Mouse (Mus musculus) kidney, postnatal 0 days (tissue): ENCODE measurements around the gene Slc39a3. TPM values are rescaled to one million over a fixed set of nuclear protein-coding genes. Genes with fewer than 3 reads are reported as not detected.
A peak's percentile ranks its signal among the peaks of the same experiment; 100 is the strongest.

Experiments
- ATAC-seq: fragments of 200-750 bp; cut with Nextera tagmentation; replicated peaks from 2 replicates; pipeline ENCODE4 v1.8.0; 2017; ENCODE audit warnings: low read depth, moderate number of reproducible peaks, moderate TSS enrichment, moderate library complexity; ENCODE audit not compliant: low FRiP score
- DNase-seq: peaks from one replicate; pipeline ENCODE4 v3.0.0-alpha.2; 2016; ENCODE audit warnings: low spot score
- H3K27ac ChIP-seq: fragments of 300-500 bp; sonication (generic); 2 replicates; pipeline ENCODE4 v1.5.1; 2014; ENCODE audit warnings: mild to moderate bottlenecking
- H3K27me3 ChIP-seq: fragments of 300-500 bp; sonication (generic); 2 replicates; pipeline ENCODE4 v1.6.1; 2014; ENCODE audit warnings: low read length, mixed read lengths; ENCODE audit not compliant: insufficient read depth
- H3K36me3 ChIP-seq: fragments of 300-500 bp; sonication (generic); 2 replicates; pipeline ENCODE4 v1.6.1; 2014; ENCODE audit warnings: low read length, mixed read lengths; ENCODE audit not compliant: insufficient read depth
- H3K4me1 ChIP-seq: fragments of 300-500 bp; sonication (generic); replicated peaks from 2 replicates; pipeline ENCODE4 v1.6.1; 2014; ENCODE audit warnings: antibody characterized with exemption, low read length, mixed read lengths; ENCODE audit not compliant: insufficient read depth
- H3K4me2 ChIP-seq: fragments of 300-500 bp; sonication (generic); 2 replicates; pipeline ENCODE4 v1.6.1; 2014; ENCODE audit warnings: mild to moderate bottlenecking, low read length, moderate library complexity, mixed read lengths
- H3K4me3 ChIP-seq: fragments of 300-500 bp; sonication (generic); replicated peaks from 2 replicates; pipeline ENCODE4 v1.5.1; 2014; ENCODE audit warnings: low read depth, low read length
- H3K9ac ChIP-seq: fragments of 300-500 bp; sonication (generic); 2 replicates; pipeline ENCODE4 v1.6.1; 2014; ENCODE audit warnings: low read depth, low read length
- H3K9me3 ChIP-seq: fragments of 300-500 bp; sonication (generic); replicated peaks from 2 replicates; pipeline ENCODE4 v1.6.1; 2016; ENCODE audit warnings: low read length, inconsistent platforms, mixed read lengths
- CTCF ChIP-seq: IDR thresholded peaks from 2 replicates; pipeline ENCODE4 v1.5.1; 2016; ENCODE audit warnings: antibody characterized with exemption, low read depth, mild to moderate bottlenecking, moderate library complexity
- WGBS: fragments of 180-500 bp; shearing (Covaris S2); extraction: QIAGEN DNeasy Blood & Tissue Kit; methylation state at CpG from one replicate; pipeline ENCODE4 v1.1.7; 2014; 5-methylcytosine and 5-hydroxymethylcytosine counted together
- polyA plus RNA-seq: library from polyadenylated mRNA; unstranded; fragments of >200 nt; fragmentation: Nextera tagmentation; extraction: Ambion mirVana; gene quantifications from 2 replicates; pipeline ENCODE4 v1.2.1, GENCODE M21; 2015

The Slc39a3 gene
- polyA plus RNA-seq, 1 experiment from 2014 or later = 13.4 TPM

- Histone ChIP-seq H3K4me2 (no peak overlapping the region), H3K9ac (no peak overlapping the region), H3K4me1 (0 out of 2 replicates have a peak, but pooled peaks cover 4% of the 10 kb centered on the region), H3K9me3 (no peaks in the 10 kb centered on the region), H3K27ac (no peak overlapping the region), H3K4me3 (no peak overlapping the region), H3K36me3 (peaks cover 22% of the 10 kb centered on the region), H3K27me3 (0 out of 2 replicates have a peak, but pooled peaks cover 11% of the 10 kb centered on the region)
- DNase-seq (no peak), ATAC-seq (no peak)
- TF ChIP-seq CTCF = no peak
- WGBS = 70% methylated on average over 10 of the region's 10 CpGs
Measured at GRCm38 (mm10) chr10:81029031-81029430, 8.2 kb downstream of the Slc39a3 start.

- H3K9me3 ChIP-seq = no peaks in the 10 kb centered on the region
- H3K4me3 ChIP-seq = no peak overlapping the region
- H3K9ac ChIP-seq = no peak overlapping the region
- 0 out of 2 replicates have a peak, but pooled peaks cover 14% of the 10 kb centered on the region for H3K27me3 ChIP-seq
- H3K27ac ChIP-seq = no peak overlapping the region
- no peak for DNase-seq
- H3K36me3 ChIP-seq = peaks cover 22% of the 10 kb centered on the region
- no peak for TF ChIP-seq CTCF
- no peak overlapping the region for H3K4me2 ChIP-seq
- 0 out of 2 replicates have a peak, but pooled peaks cover 4% of the 10 kb centered on the region for H3K4me1 ChIP-seq
- no peak for ATAC-seq
Measured at GRCm38 (mm10) chr10:81028219-81028618, 9.0 kb downstream of the Slc39a3 start.

DNA sequence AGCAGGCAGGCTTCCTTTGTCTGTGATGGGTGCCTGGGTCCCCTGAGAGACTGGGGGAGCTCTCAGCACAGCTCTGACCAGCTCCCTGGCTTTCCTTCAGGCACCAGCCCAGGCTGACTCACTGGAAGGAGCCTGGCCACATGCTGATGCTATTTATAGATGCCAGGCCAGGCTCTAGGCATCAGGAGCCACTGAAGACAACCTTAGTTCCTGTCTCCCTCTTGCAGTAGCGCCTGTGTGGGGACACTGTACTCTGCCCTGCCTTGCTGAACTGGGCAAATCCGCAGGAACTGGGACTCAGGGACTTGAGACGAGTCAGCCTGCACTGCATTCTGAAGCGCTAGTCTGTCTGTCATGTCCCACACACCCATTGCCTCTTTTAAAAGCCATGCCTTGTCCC, 9.9 kb downstream of the Slc39a3 start:
- peaks cover 16% of the 10 kb centered on the region for H3K36me3 ChIP-seq
- H3K4me2 ChIP-seq = no peak overlapping the region
- no peak overlapping the region for H3K27ac ChIP-seq
- ATAC-seq (no peak), DNase-seq (no peak)
- H3K9ac ChIP-seq = no peak overlapping the region
- no peaks in the 10 kb centered on the region for H3K9me3 ChIP-seq
- TF ChIP-seq CTCF = no peak
- no peak overlapping the region for H3K4me3 ChIP-seq
- WGBS = 69% methylated on average over 4 of the region's 4 CpGs
- peaks cover 17% of the 10 kb centered on the region; the same call in 1 of the 2 replicates for H3K27me3 ChIP-seq
- 0 out of 2 replicates have a peak, but pooled peaks cover 4% of the 10 kb centered on the region for H3K4me1 ChIP-seq

GRCm38 (mm10) chr10:81026857-81027256, 10.4 kb downstream of the Slc39a3 start:
- H3K27me3 ChIP-seq = peaks cover 22% of the 10 kb centered on the region; the same call in 1 of the 2 replicates
- no peak for TF ChIP-seq CTCF
- H3K27ac ChIP-seq = no peak overlapping the region
- no peak for DNase-seq
- 0 out of 2 replicates have a peak, but pooled peaks cover 4% of the 10 kb centered on the region for H3K4me1 ChIP-seq
- ATAC-seq = no peak
- no peak overlapping the region for H3K4me2 ChIP-seq
- H3K9me3 ChIP-seq = no peaks in the 10 kb centered on the region
- no peak overlapping the region for H3K9ac ChIP-seq
- H3K36me3 ChIP-seq = peaks cover 13% of the 10 kb centered on the region
- no peak overlapping the region for H3K4me3 ChIP-seq
- WGBS = 91% methylated on average over 5 of the region's 5 CpGs

DNA sequence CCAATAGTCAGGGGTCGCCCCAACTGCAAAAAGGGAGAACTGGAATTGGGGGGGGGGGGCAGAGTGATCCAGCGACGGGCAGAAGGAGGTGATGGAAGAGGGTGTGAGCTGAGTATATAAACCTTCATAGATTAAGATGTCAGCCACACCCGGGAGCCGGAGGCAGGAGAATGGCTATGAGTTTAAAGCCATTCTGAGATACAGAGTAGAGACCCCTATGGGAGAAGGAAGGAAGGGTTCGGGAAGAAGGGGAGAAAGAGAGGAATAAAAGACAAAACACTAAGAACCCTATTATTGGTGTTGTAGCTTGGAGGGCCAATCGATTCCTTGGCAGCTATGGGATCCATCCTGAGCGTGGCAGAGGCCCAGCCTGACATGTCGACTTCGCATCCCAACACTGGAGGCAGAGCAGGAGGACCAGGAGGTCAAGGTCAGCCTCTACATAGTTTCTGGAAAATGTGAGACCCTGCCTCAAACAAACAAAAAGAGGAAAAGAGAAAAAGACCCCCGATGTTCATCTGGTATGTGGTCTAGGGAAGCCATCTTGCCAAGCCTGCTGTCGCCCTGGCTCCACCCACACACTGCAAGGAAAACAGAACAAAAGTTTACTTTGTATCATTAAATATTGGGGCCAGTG, 11.5 kb downstream of the Slc39a3 start, which contains the start of gene Diras1:
TSS of gene Diras1 (minus strand) at position 24 of the 637 bp plus-strand sequence.
- Histone ChIP-seq H3K27ac (no peak within 1 kb of the TSS), H3K4me2 (peak within 1 kb of the TSS; percentile 50), H3K9me3 (no peaks in the 10 kb centered on the region), H3K36me3 (peaks cover 4% of the 10 kb centered on the region; the same call in 1 of the 2 replicates), H3K9ac (no peak within 1 kb of the TSS), H3K4me3 (no peak within 1 kb of the TSS), H3K4me1 (0 out of 2 replicates have a peak, but pooled peaks cover 4% of the 10 kb centered on the region), H3K27me3 (peaks cover 22% of the 10 kb centered on the region; the same call in 1 of the 2 replicates)
- ATAC-seq (no peak), DNase-seq (no peak)
- 54% methylated on average over 10 of the region's 12 CpGs for WGBS
- no peak for TF ChIP-seq CTCF

DNA sequence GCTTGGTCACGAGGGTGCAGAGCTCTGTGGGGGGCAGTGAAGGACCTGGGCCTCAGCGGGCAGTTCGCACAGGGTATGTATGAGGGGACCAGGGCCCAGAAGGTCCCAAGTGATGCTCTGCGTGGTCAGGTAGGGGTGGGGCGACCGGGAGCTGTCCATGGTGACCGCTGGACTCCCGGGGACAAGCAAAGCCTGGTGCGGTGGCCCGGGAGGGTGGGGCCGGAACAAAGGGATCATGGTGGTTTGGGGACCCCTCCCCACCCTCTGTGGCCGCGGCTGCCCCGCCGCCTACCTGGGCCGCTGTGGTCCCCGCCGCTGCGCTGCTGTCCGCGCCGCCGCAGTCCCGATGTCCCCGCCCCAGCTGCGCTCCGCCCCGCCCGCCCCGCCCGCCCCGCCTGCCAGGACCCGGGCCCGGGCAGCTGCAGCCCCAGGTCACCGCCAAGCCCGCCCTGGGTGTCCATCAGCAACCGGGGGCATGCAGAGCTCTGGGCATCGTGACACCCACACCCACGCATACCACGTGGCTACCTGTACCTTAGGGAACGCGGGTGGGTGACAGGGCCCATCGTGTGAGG, 12.1 kb downstream of the Slc39a3 start:
- DNase-seq (no peak), ATAC-seq (0 out of 2 replicates have a peak, but pooled peaks have one; percentile 37)
- 0 out of 2 replicates have a peak, but pooled peaks cover 4% of the 10 kb centered on the region for H3K4me1 ChIP-seq
- peaks cover 22% of the 10 kb centered on the region; the same call in 1 of the 2 replicates for H3K27me3 ChIP-seq
- H3K27ac ChIP-seq = no peak overlapping the region
- H3K36me3 ChIP-seq = no peaks in the 10 kb centered on the region
- H3K9me3 ChIP-seq = no peaks in the 10 kb centered on the region
- no peak overlapping the region for H3K9ac ChIP-seq
- WGBS = 2% methylated on average over 35 of the region's 43 CpGs
- H3K4me3 ChIP-seq = no peak overlapping the region
- peak overlapping the region; percentile 50 for H3K4me2 ChIP-seq
- no peak for TF ChIP-seq CTCF
